Mouse (Mus musculus): Measurements from ENCODE around the gene Ssr2.
"Not testable (repeated sequence)": the region's sequence is repeated elsewhere in the genome, so short reads cannot be mapped to it uniquely, and the experiment has no call there.

Ssr2 gene

GRCm38 (mm10) chr3:88563966-88564365 lies 11.7 kb upstream of the Ssr2 start:
- no peak for DNase-seq (ENCODE audit: low read depth, low spot score)

- DNase-seq (ENCODE audit: low read depth, low spot score) = no peak
These were observed 9.6 kb upstream of the Ssr2 start for GRCm38 (mm10) chr3:88566116-88566515.

GRCm38 (mm10) chr3:88566536-88567061 lies 9.1 kb upstream of the Ssr2 start:
- no peak for DNase-seq (ENCODE audit: low read depth, low spot score)

GRCm38 (mm10) chr3:88567892-88568291 lies 7.8 kb upstream of the Ssr2 start:
- DNase-seq (ENCODE audit: low read depth, low spot score) = no peak

- DNase-seq (ENCODE audit: low read depth, low spot score) = no peak
These were observed 7.1 kb upstream of the Ssr2 start for GRCm38 (mm10) chr3:88568615-88569014.

GRCm38 (mm10) chr3:88569093-88569492 lies 6.6 kb upstream of the Ssr2 start:
- DNase-seq (ENCODE audit: low read depth, low spot score) = no peak

- DNase-seq (ENCODE audit: low read depth, low spot score) = no peak
These were observed 6.0 kb upstream of the Ssr2 start for GRCm38 (mm10) chr3:88569694-88570093.

GRCm38 (mm10) chr3:88570341-88570740 lies 5.3 kb upstream of the Ssr2 start:
- DNase-seq (ENCODE audit: low read depth, low spot score) = no peak

- no peak for DNase-seq (ENCODE audit: low read depth, low spot score)
These were observed 3.8 kb upstream of the Ssr2 start for GRCm38 (mm10) chr3:88571856-88572255.

GRCm38 (mm10) chr3:88572835-88573234 lies 2.8 kb upstream of the Ssr2 start:
- no peak for DNase-seq (ENCODE audit: low read depth, low spot score)

GRCm38 (mm10) chr3:88573810-88574209 lies 1.9 kb upstream of the Ssr2 start:
- DNase-seq (ENCODE audit: low read depth, low spot score) = no peak

- DNase-seq (ENCODE audit: low read depth, low spot score) = not testable (repeated sequence)
These were observed 2.2 kb downstream of the Ssr2 start for GRCm38 (mm10) chr3:88577846-88578245.

- DNase-seq (ENCODE audit: low read depth, low spot score) = no peak
These were observed 3.1 kb downstream of the Ssr2 start for GRCm38 (mm10) chr3:88578498-88579424.

GRCm38 (mm10) chr3:88579454-88580117 lies 3.9 kb downstream of the Ssr2 start:
- peak; percentile 75 for DNase-seq (ENCODE audit: low read depth, low spot score)

GRCm38 (mm10) chr3:88585769-88586168 lies 10.1 kb downstream of the Ssr2 start:
- DNase-seq (ENCODE audit: low read depth, low spot score) = no peak

- DNase-seq (ENCODE audit: low read depth, low spot score) = no peak
These were observed 11.0 kb downstream of the Ssr2 start for GRCm38 (mm10) chr3:88586640-88587039.

- DNase-seq (ENCODE audit: low read depth, low spot score) = no peak
These were observed 14.6 kb downstream of the Ssr2 start for GRCm38 (mm10) chr3:88590246-88590645.

- DNase-seq (ENCODE audit: low read depth, low spot score) = no peak
These were observed 15.4 kb downstream of the Ssr2 start for GRCm38 (mm10) chr3:88591044-88591443.

- DNase-seq (ENCODE audit: low read depth, low spot score) = peak; percentile 76
These were observed 16.5 kb downstream of the Ssr2 start for GRCm38 (mm10) chr3:88591950-88592731.

GRCm38 (mm10) chr3:88592942-88593576 lies 17.4 kb downstream of the Ssr2 start:
- no peak for DNase-seq (ENCODE audit: low read depth, low spot score)

- DNase-seq (ENCODE audit: low read depth, low spot score) = no peak
These were observed 18.4 kb downstream of the Ssr2 start for GRCm38 (mm10) chr3:88593893-88594580.

All from mesoderm, embryonic 11.5 days (tissue).